ENCODE assay signal across 8 mouse cellular contexts in the genomic region with DNA sequence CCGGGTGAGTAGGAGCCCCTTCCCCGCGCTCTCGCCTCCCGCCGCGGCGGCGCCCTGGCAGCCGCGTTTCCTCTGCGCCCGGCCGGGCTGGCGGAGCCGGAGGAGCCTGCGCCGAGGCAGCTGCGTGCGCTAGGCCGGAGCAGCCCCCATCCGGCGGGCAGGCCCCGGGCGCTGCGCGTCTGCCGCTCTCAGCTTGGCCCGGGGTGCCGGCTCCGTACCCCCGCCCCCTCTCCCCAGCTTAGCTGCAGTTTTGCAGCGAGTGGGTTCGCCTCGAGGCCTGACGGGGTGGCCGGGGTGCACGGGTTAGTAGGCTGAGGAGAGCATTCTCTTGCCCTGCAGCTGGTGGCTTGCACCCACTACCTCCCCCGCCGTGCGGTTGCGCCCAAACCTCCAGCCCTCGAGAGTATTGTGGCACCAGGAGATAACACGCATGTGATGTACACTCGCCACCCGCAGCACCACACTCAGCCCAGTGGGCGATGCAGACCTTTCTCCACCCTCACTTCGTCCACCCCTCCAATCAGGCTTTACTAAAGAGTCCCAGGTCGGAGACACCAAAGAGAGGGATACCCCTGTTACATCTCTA. TPM values are rescaled to one million over a fixed set of nuclear protein-coding genes. Genes with fewer than 3 reads are reported as not detected.
A peak's percentile ranks its signal among the peaks of the same experiment; 100 is the strongest.
DNase-seq lines count a peak whose midpoint lies in the region; ATAC-seq and TF ChIP-seq lines count a peak whose summit lies in the region.

No protein-coding gene starts in this region.

- H3K4me1 ChIP-seq in hindbrain, embryonic 13.5 days (replicated peaks), result peaks cover 26% of the 10 kb centered on the region

- peak; percentile 37 for ATAC-seq in Patski
- ATAC-seq in hindbrain, embryonic 13.5 days (ENCODE audit: low FRiP score), result peak; percentile 74

- H3K36me3 ChIP-seq in hindbrain, embryonic 13.5 days, result no peaks in the 10 kb centered on the region

- H3K27me3 ChIP-seq in Patski, result no peaks in the 10 kb centered on the region
- H3K27me3 ChIP-seq in hindbrain, embryonic 13.5 days, result no peaks in the 10 kb centered on the region

- H3K27ac ChIP-seq in hindbrain, embryonic 13.5 days, result peak overlapping the region; percentile 99
- H3K27ac ChIP-seq in left cerebral cortex, adult 2 months, result peak overlapping the region; percentile 94

- H3K9ac ChIP-seq in hindbrain, embryonic 13.5 days, result peak overlapping the region; percentile 98

- intact Hi-C loops in left cerebral cortex, adult 2 months (cut with DNase I), result loop anchor here (5.0 kb wide), 1 partner anchor 34 kb away; no protein-coding TSS in a partner anchor

- H3K9me3 ChIP-seq in hindbrain, embryonic 13.5 days, result no peaks in the 10 kb centered on the region

- in situ Hi-C loops in Patski (cut with MboI; ENCODE audit: low pct_unique_long_range_greater_than_20kb), result no loop called here

- WGBS in hindbrain, embryonic 13.5 days, result 0% methylated on average over 43 of the region's 49 CpGs

- no peak for DNase-seq in Patski (ENCODE audit: low read depth, low spot score)
- peak; percentile 57 for DNase-seq in cerebellum, adult 8-10 months
- peak; percentile 44 to 52 for DNase-seq in frontal cortex, postnatal 25 days (ENCODE audit: low spot score in 2 of 2)
- peak; percentile 59 to 70 for DNase-seq in left cerebral cortex, adult 2 months (ENCODE audit: extremely low spot score in 1 of 2, low spot score in 2 of 2)
- DNase-seq in lung, postnatal 36 days, result peak; percentile 37
- peak; percentile 42 to 64 for DNase-seq in right cerebral cortex, adult 2 months (ENCODE audit: low spot score in 2 of 2)
- peak; percentile 33 for DNase-seq in urinary bladder, postnatal 25 days (ENCODE audit: low spot score)

- peak overlapping the region; percentile 95 for H3K4me3 ChIP-seq in hindbrain, embryonic 13.5 days
- peak overlapping the region; percentile 76 for H3K4me3 ChIP-seq in left cerebral cortex, adult 2 months

- CTCF ChIA-PET in Patski (lab: Charles Lee), result interaction anchor here (0.9 kb wide), 1 partner anchor 15 kb away, joined by 3 read pairs; no protein-coding TSS in a partner anchor

- H3K4me2 ChIP-seq in hindbrain, embryonic 13.5 days, result peak overlapping the region; percentile 77

- POLR2A ChIA-PET in Patski (lab: Charles Lee), result interaction anchor here (0.9 to 1.2 kb wide), 2 partner anchors 13 to 23 kb away, joined by 3 to 4 read pairs; no protein-coding TSS in a partner anchor

- no peak for TF ChIP-seq CTCF in Patski (IDR thresholded peaks at IDR 0.05)
- no peak for TF ChIP-seq CTCF in left cerebral cortex, adult 2 months (IDR thresholded peaks at IDR 0.05)

RNA-seq across cellular contexts. Expression of gene Zfp652, which starts 0.8 kb away (rescaled TPM):
- 26.4 TPM for polyA plus RNA-seq in Patski (2021)
- polyA plus RNA-seq in hindbrain, embryonic 13.5 days (2015; fragmentation: Nextera tagmentation; extraction: Ambion mirVana), result 31.0 and 32.8 TPM in 2 replicates
- 10 to 100 TPM; 42.3 to 43.5 TPM for total RNA-seq in left cerebral cortex, adult 2 months (2021)

RNA-seq across cellular contexts. Expression of gene B130006D01Rik, which starts 10.1 kb away (rescaled TPM):
- polyA plus RNA-seq in Patski (2021), result 0.04 TPM
- polyA plus RNA-seq in hindbrain, embryonic 13.5 days (2015; fragmentation: Nextera tagmentation; extraction: Ambion mirVana), result 1.6 and 1.8 TPM in 2 replicates
- total RNA-seq in left cerebral cortex, adult 2 months (2021), result 1 to 10 TPM; 1.2 TPM

RNA-seq across cellular contexts. Expression of gene Phb, which starts 46.6 kb away (rescaled TPM):
- polyA plus RNA-seq in Patski (2021), result 158 TPM
- 175 and 186 TPM in 2 replicates for polyA plus RNA-seq in hindbrain, embryonic 13.5 days (2015; fragmentation: Nextera tagmentation; extraction: Ambion mirVana)
- total RNA-seq in left cerebral cortex, adult 2 months (2021), result 10 to 100 TPM; 70.0 to 74.0 TPM
